Mouse (Mus musculus) mesoderm, embryonic 11.5 days (tissue): ENCODE results near the gene Limk2.
A peak's percentile ranks its signal among the peaks of the same experiment; 100 is the strongest.

Source experiments
- DNase-seq: peaks from one replicate; pipeline ENCODE4 v3.0.0-alpha.2; 2012; ENCODE audit warnings: low read depth, low spot score

Limk2 gene

DNA sequence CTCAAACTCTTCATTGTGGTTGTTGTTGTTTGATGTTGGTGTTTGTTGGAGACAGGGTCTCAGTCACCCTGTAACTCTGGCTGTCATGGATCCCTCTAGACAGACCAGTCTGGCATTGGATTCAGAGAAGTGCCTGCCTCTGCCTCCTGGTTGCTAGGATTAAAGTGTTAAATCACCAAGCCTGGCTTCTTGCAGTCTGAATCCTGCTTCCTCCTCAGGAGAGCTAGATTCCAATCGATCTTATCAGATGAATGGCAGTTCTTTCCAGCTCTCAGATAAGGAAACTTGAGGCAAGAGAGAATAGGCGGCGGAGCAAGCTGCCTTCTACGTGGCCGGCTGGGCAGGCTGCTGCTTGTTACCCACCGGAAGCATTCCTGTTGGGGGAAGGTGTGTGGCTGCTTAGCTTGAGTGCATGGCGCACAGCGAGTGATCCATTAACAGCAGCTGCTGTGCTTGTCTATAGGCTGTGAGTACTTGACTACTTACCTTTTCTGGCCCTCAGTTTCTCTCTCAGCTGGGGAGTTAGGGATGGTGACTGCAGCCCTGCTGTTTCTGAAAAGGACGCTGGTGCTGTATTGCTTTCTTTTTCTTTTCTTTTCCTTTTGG is 74.2 kb downstream of the Limk2 start:
- no peak for DNase-seq

DNA sequence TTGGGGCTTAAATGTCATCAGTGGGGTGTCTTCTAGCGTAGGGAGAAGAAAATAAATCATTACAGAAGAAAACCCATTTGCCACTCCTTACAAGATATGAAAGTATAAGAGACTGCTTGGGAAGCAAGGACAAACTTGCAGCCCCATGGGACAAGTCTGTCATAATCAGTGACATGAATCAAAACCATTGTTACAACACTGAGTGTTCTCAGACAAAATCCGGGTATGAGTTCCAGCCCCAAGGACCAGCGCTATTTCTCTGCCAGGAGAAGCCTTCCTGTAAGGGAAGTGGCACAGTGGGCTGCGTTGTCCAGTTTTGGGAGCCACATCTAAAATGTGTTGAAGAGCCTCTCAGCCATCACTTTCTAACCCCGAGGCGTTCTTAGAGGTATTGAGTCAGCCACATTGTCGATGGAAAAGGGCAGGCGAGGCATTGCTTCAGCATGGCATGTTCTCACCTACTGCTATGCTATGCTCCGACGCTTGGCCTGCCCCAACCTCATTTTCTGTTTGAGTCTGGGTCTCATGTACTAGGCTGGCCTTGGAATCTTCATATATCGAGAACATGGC is 74.8 kb downstream of the Limk2 start:
- DNase-seq = no peak

DNA sequence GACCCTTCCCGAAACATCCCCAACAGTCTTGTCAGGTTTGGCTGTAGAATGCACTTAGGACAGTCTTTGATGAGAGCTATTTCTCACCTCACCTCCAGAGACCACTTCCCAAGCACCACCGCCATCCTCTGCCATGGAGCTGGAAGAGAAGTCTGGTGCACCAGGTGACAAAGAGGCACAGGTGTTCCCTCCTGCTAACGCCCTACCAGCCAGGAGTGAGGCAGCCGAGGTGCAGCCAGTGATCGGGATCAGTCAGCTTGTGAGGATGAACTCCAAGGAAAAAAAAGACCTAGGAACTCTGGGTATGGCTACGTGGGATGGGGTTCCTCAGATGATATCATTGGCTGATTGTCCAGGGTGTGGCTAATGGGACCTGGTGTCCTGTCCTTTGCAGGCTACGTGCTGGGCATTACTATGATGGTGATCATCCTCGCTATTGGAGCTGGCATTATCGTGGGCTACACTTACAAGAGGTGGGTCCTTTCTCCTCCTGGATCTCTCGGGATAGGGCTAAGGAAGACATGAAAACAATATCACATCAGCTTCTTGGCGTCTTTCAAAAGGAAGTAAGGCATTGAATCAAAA is 75.8 kb downstream of the Limk2 start:
- no peak for DNase-seq

DNA sequence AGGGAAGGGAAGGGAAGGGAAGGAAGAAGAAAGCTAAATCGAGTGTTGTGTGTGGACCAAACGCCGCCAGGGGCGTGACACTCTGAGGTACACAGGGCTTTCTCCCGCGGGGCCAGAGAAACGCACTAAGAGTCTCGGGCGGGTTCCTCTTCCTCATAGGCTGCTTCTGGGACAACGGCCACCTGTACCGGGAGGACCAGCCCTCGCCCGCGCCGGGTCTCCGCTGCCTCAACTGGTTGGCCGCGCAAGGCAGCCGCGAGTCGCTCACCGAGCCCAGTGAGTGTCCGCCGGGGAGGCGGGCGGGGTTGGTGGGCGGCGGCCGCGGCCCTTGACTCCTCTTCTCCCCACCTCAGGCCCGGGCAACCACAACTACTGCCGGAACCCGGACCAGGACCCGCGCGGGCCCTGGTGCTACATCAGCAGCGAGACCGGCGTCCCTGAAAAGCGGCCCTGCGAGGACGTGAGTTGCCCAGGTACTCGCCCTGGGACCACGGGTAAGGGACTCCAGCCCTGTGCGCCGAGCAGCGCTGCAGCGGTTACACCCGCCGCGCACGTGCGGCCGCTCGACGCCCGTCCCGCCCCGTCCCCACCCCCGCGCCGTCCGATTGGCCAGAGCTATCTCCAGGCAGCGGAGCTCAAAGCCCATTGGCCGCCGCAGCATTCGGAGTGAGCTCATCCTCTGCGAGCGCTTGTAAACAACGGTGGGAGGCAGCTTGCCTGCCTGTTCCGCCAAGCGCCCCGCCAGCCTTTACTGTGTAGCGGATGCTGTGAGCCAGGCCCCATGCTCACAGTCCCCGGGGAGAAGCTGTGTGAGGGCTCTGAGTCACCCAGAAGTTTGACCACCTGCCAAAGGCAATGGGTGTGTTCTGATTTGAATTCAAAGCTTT is 77.0 kb downstream of the Limk2 start:
- DNase-seq = peak; percentile 95

DNA sequence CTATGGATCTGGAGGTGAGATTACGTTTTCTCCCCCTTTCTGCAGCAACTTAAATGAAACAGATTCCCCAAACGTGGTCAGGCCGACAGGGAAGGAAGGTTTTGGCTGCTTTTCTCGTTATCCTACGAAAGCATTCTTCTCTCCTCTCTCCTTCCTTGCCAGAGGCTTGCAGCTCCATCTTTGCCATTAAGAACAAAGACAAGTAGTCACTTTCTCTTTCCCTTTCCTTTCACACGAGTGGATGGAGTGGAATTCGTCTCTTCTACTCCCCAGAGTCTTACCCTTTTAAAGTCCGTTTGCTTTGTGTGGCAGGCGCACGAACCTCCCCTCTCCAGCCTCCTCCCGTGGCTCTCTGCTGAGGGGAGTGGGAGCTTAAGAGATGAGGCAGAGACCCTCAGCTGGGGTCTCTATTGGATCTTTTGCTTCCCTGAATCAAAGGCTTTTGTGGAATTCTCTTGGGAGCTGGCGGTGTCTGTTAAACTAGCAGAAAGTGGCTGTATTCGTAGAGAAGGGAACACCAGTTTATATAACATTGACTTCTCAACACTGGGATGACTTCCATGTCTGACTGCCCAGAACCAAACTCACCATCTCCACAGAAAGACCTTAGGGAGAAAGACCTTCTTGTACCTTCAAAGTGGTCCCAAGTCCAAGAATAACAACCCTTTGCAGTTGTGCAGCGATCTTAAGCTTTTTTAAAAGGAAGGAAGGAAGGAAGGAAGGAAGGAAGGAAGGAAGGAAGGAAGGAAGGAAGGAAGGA is 77.8 kb downstream of the Limk2 start:
- no peak for DNase-seq

DNA sequence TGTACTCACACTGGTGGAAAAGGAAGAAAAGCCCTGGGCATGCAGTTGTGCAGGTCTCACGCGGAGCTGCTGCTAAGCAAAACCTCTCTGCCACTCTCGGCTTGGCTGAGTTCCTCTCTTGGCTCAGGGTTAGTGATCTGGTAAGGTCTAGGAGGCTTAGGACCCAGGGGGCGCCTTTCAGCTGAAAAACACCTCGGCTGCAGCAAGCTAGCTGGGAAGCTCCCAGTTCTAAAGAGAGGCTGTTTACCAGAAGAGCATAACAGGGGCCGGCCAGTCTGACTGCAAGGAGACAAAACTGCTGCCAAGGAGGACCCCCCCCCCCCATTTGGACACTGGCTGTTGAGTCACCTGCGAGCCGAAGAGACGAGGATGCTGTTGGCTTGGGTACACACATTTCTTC is 78.4 kb downstream of the Limk2 start:
- DNase-seq = peak; percentile 54

DNA sequence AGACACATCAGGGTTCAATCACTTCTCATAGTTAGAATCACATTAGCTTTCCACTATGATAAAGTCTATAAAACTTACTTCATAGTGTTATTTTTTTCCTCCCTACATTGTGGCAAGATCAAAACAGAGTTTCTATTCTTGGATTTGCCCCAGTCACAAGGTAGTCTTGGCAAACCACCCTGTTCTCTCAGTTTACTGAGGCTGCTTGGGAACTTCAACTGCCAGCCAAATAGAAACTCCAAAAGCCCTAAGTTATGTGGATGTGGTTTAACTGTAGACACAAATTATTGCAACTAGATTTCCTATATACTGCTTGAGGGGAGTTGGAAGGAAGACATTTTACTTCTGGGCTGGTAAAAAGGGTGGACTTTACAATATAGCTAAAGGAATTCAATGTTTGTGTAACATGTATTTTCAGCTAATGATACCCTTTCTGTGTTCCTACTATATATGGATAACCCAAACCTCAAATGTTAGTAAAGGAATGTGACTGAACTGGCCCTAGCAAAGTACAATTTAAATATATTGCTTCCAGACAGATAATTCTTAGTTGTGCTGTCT is 79.0 kb downstream of the Limk2 start, which contains the start of gene Pik3ip1:
Gene Pik3ip1 (plus strand): TSS at position 511 of the 561 bp plus-strand sequence.
- DNase-seq = no peak

DNA sequence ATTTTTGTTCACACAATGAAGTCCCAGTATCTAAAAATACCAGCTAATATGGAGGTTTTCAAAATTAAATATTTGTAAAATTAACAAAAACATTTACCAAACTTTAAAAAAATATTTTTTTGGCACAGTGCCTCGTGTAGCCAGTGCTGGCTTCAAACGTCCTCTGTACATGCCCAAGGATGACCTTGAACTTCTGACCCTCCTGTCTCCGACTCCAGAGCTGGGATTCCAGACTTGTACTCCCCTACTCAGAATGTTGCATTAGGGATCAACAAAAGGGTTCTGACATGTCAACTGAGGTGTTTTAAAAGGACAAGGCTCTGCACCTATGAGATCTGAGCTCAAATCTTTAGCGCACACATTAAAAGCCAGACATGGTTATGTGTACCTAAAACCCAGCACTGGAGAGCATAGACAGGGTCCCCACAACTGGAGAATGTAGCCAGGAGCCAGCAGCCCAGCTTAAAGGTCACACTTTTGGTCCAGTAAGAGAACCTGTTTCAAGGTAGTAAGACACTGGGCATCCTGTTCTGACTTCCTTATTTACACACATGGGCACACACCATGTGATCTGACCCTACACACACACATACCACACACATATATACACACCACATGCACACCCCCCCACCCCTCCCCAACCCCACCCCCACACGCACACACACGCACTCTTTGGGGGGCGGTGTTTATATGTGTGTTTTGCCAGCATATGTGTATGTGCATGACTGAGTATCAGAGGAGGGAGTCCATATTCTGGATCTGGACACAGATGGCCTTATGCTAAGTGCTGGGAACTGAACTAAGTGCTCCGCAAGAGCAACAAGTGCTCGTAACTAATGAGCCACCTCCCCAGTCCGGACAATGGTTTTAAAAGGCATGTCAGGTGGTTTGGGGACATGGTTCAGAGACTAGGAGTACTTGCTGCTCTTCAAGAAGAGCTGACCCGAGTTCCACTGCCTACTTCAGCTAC is 79.9 kb downstream of the Limk2 start:
- DNase-seq = no peak

DNA sequence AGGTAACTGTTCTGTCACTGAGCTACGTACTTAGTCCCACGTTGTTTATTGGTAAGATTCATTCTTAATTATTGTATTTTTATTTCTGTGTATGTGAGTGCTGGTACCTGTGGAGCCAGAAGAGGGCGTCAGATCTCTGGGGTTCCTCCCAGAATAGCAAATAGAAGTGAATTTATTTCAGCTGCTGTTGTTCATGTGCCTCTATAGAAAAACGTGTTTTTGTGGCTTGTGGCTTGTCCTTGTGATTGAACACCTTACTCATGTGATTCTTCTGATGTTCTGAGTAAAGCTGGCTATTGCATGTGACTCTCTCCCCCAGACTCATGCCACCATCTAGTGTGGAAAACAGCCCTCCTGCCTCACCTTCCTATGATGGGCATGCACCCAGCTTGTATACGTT is 80.7 kb downstream of the Limk2 start:
- DNase-seq = no peak

DNA sequence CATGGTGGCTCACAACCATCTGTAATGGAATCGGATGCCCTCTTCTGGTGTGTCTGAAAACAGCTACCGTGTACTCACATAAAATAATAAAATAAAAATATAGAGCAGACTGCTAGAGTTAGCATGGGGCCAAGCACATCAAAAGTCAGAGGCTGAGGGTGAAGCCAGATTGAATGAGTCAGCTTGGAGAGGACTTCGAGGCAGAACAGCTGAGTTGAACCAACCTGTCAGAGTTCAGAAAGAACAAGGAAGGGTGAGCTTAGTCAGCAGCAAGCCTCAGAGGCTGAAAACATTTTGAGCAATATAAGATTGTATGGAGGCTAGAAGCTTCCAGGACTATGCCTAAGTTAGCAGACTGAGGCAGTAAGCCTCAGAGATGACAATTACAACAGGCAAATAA is 90.7 kb downstream of the Limk2 start:
- DNase-seq = no peak

DNA sequence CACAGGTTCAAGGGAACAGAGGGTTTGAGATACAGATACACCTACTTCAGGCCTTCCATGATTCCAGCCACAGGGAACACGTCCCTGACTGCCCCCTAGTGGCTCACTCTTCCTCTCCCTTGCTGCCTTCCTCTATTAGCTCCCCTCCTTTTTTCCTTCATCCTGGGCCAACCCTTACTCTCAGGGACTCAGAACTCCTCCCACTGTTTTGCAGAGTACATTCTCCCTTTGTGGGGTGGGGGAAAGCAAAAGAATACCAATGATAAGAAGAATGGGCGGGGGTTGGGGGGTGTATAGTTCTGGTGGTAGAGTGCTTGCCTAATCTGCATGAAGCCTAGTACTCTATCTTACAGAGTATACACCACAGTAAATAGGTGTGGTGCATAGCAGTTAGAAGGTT is 94.8 kb downstream of the Limk2 start:
- DNase-seq = peak; percentile 61

DNA sequence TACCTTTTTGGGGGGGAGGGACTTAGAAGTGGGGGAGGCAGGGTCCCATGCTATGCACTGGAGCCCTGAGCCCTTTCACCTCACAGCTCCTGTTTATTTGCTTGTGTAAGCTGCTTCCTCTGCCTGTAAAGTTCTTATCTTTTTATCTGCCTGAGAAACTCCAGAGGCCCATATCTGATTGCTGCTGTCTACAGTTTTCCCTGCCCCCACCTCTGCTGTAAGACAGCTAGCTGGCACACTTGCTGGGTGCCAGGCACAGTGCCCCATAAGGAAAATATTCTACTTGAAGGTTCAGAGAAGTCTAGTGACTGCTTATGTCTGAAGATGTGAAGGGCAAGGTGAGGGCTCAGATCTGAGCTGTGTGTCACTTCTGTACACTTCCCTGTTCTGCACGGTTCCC is 95.7 kb downstream of the Limk2 start:
- DNase-seq = no peak

DNA sequence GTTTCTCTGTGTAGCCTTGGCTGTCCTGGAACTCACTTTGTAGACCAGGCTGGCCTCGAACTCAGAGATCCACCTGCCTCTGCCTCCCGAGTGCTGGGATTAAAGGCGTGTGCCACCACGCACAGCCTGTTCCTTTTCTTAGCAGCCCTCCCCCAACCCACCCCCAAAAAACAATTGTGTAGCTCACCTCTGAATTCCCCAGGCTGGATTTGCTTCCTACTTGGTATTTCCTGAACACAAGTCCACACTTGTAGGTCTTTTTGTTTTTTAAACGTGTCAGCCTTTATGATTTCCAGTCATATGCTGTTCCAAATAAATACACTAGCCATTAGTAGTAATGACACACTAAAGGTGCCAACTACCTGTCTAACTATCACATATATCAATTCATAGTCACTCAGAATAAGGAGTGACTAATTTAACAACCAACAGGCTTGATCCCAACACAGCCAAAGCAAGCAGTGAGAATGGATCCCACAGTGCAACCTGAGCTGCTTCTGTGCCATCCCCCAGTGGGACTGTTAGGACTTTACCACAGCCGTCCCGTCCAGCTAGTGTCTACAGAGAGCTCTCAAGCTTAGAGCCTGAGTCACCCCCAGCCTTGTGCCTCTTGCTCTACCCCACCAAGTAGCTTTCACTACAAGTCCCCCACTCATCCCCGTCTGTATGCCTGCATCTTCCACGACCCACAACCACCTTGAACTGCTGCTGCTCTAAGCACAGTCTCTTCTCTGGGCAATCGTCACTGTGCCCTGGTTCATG is 97.2 kb downstream of the Limk2 start:
- DNase-seq = no peak

DNA sequence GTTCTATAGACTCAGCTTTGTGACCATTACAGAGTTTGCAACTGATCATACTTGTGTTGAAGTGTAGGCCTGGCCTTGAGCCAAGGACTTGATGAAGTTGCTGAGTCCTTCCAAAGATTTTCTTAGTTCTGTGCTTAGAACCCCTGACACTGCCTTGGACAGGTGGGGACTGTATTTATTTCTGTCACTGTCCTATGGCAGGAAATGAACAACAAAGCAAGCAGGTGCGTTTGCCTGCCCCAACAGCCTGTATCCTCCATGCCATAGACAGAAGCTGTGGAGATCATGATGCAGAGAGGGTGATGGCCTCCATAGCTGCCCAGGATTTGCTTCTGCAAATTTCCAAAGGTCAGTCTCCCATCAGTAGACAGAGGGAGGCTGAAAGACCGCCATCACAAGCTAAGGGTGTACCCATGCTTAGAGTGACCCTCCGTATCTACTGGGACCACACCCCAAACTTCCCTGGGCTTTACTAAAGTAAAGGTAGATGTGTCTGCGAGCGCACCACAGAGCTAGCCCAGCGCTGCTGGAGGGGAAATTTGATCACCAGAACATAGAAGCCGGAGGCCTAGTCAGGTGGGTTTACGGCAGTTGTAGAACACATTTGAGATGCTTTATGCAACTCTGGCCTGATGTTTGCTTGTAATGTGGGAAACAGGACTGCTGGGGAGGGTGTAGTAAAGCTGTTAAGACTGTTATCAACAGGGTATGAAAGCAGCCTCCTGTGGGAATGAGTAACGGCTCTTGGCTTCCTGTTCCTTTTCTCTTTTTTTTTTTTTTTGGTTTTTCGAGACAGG is 98.0 kb downstream of the Limk2 start:
- DNase-seq = no peak

DNA sequence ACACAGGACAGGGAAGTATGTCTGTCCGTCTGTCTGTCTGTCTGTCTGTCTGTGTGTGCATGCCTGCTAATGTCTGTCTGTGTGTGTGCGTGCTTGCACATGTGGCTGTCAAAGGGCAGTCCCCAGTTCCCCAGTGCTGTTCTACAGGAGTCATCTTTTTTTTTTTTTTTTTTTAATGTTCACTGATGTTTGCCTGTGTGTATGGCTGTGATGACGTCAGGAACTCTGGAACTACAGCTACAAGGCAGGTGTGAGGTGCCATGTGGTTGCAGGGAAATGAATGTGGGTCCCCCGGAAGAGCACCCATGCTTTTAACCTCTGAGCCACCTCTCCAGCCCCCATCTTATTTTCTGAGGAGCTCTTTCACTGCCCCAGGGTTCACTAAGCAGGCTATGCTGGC is 99.1 kb downstream of the Limk2 start:
- no peak for DNase-seq

DNA sequence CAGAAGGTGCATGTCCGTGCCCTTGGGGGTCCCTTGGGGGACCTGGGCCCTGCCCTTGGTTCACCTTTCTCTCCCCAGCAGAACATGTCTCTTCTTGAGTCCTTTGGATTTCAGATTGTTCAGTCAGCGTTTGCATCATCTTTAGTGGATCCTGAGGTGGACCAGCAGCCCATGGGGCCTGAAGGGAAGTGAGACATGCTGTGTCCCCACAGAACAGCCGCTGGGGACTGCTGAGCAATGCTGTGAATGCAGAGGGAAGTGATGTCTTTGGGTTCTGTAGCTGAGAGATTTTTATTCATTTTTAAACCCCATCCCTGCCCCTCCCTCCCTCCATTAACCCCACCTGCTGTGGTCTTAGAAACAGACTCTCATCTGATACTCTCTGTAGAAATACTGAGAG is 101.1 kb downstream of the Limk2 start:
- no peak for DNase-seq

DNA sequence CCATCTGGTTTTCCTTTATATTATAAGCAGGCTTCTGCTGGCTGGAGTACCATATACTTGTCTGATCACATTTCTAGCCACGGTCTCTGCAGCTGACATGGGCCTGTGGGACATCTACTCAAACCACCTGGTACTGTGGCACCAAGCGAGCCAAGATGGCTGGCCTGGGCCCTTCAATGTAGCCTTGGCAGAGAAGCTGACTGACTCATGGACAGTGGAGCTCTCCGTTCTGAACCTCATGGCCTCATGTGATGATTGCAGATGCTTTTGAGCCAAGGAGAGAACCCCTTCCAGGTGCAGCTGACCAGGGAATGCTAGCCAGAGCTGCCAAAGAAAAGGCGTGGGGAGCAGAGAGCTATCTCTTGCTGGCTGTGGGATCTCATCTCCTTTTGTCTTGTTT is 103.2 kb downstream of the Limk2 start:
- no peak for DNase-seq

DNA sequence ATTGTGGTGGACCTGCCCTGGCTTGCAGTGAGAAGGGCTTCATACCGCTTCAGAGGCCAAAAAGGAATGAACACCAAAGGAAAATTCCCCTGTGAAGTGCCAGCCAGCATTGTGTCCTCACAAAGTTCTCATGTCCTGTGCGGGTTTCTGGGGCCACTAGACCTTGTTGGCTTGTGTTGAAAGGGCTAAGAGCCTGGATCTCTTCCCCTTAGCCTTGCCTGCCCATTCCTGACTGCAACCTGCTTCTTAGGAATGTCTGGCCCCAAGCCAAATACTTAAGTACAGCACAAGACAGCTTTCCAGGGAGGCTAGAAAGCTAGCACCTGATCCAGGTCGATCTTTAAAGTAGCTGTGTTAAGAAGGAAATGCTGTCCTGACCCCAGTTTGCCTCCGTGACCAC is 106.2 kb downstream of the Limk2 start:
- no peak for DNase-seq

DNA sequence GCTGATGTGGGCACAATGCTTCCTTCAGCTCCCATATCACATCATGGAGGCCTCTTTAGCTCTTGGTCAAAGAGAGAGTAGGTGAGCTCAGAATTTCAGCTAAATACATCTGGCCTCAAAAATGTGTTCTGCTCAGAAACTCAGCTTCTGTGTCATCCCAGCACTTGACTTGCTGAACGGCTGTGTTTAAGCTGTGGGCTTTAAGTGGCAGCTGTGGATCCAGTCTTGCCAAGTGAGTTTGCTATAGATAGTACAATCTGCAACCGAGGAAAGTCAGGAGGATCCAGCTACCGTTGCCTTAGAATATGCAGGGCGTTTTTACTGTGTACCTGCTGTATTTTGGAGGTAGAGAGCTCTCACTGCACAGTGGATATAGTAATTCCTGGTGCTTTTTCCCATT is 106.6 kb downstream of the Limk2 start:
- no peak for DNase-seq
